ENCODE assay signal across 8 mouse cellular contexts in the genomic region with DNA sequence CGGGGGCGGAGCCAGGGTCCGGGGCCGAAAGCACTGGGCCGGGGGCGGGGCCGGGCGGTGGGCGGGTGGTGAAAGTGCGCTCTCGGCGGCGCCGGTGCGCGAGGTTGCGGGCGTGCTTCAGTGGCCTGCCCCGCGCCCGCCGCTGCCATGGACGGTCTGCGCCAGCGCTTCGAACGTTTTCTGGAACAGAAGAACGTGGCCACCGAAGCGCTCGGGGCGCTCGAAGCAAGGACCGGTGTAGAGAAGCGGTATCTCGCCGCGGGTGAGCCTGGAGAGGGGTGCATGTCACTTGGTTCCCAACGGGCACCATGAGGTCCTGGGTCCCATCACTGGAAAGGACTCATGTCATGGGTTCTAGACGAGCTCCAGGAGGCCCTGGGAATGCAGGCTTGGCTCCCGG. TPM values are rescaled to one million over a fixed set of nuclear protein-coding genes. Genes with fewer than 3 reads are reported as not detected.
DNase-seq lines count a peak whose midpoint lies in the region; ATAC-seq and TF ChIP-seq lines count a peak whose summit lies in the region.

No protein-coding gene starts in this region.

- H3K27me3 ChIP-seq in embryonic facial prominence, embryonic 15.5 days, result 0 out of 2 replicates have a peak, but pooled peaks cover 3% of the 10 kb centered on the region
- no peaks in the 10 kb centered on the region for H3K27me3 ChIP-seq in intestine, embryonic 16.5 days (replicated peaks; ENCODE audit: control insufficient read depth, insufficient read depth, low read length)
- H3K27me3 ChIP-seq in neural tube, embryonic 14.5 days (ENCODE audit: control insufficient read depth, insufficient read depth, low read length), result no peaks in the 10 kb centered on the region; the same call in 1 of the 2 replicates

- peak overlapping the region; percentile 93 for H3K4me2 ChIP-seq in embryonic facial prominence, embryonic 15.5 days (replicated peaks)
- peak overlapping the region; percentile 91 for H3K4me2 ChIP-seq in intestine, embryonic 16.5 days (ENCODE audit: low read depth, low read length)
- H3K4me2 ChIP-seq in neural tube, embryonic 14.5 days (ENCODE audit: low read depth, low read length), result peak overlapping the region; percentile 85

- peaks cover 4% of the 10 kb centered on the region for H3K4me1 ChIP-seq in lung, adult 2 months (ENCODE audit: control insufficient read depth, insufficient read depth, low read length)
- H3K4me1 ChIP-seq in embryonic facial prominence, embryonic 15.5 days, result peaks cover 33% of the 10 kb centered on the region
- H3K4me1 ChIP-seq in intestine, embryonic 16.5 days (ENCODE audit: control insufficient read depth, insufficient read depth, low read length), result peaks cover 17% of the 10 kb centered on the region; the same call in 1 of the 2 replicates
- peaks cover 11% of the 10 kb centered on the region; the same call in 1 of the 2 replicates for H3K4me1 ChIP-seq in neural tube, embryonic 14.5 days (ENCODE audit: control insufficient read depth, insufficient read depth, low read length)

- no peaks in the 10 kb centered on the region for H3K9me3 ChIP-seq in embryonic facial prominence, embryonic 15.5 days (replicated peaks)
- no peaks in the 10 kb centered on the region for H3K9me3 ChIP-seq in intestine, embryonic 16.5 days (ENCODE audit: control insufficient read depth, low read length)
- no peaks in the 10 kb centered on the region for H3K9me3 ChIP-seq in neural tube, embryonic 14.5 days (ENCODE audit: control insufficient read depth, low read length)

- WGBS in lung, adult 2 months, result 3% methylated on average over 40 of the region's 41 CpGs
- 2% methylated on average over 41 of the region's 41 CpGs for WGBS in embryonic facial prominence, embryonic 15.5 days
- WGBS in intestine, embryonic 16.5 days, result 1% methylated on average over 39 of the region's 41 CpGs
- WGBS in neural tube, embryonic 14.5 days, result 2% methylated on average over 33 of the region's 41 CpGs

- peak overlapping the region; percentile 58 for H3K4me3 ChIP-seq in lung, adult 2 months (replicated peaks; ENCODE audit: extremely low read depth, low read depth, low read length)
- H3K4me3 ChIP-seq in embryonic facial prominence, embryonic 15.5 days (replicated peaks), result peak overlapping the region; percentile 48
- peak overlapping the region; percentile 65 for H3K4me3 ChIP-seq in intestine, embryonic 16.5 days (ENCODE audit: low read length)
- peak overlapping the region; percentile 40 for H3K4me3 ChIP-seq in neural tube, embryonic 14.5 days (ENCODE audit: low read depth, low read length)

- H3K36me3 ChIP-seq in embryonic facial prominence, embryonic 15.5 days, result no peaks in the 10 kb centered on the region
- H3K36me3 ChIP-seq in intestine, embryonic 16.5 days (ENCODE audit: control insufficient read depth, insufficient read depth, low read length), result 0 out of 2 replicates have a peak, but pooled peaks cover 3% of the 10 kb centered on the region
- H3K36me3 ChIP-seq in neural tube, embryonic 14.5 days (ENCODE audit: control insufficient read depth, insufficient read depth, low read length), result no peaks in the 10 kb centered on the region

- TF ChIP-seq CTCF in lung, adult 2 months (IDR thresholded peaks at IDR 0.05; ENCODE audit: insufficient read depth, low read length), result no peak

- no peak overlapping the region for H3K27ac ChIP-seq in embryonic facial prominence, embryonic 15.5 days (replicated peaks)
- peak overlapping the region; percentile 83 for H3K27ac ChIP-seq in intestine, embryonic 16.5 days (ENCODE audit: low read length)
- no peak overlapping the region for H3K27ac ChIP-seq in neural tube, embryonic 14.5 days (ENCODE audit: low read depth, low read length)

- TF ChIP-seq POLR2A in lung, adult 2 months (IDR thresholded peaks at IDR 0.05; ENCODE audit: borderline replicate concordance, extremely low read depth, low read depth, low read length), result no peak

- DNase-seq in lung, adult 2 months, result no peak
- no peak for DNase-seq in lung, adult 18-20 months
- no peak for DNase-seq in right cerebral cortex, postnatal 36 days (ENCODE audit: low spot score in 2 of 2)
- DNase-seq in spleen, postnatal 14 days (ENCODE audit: low spot score in 2 of 2), result no peak
- DNase-seq in layer of hippocampus, adult 8-10 months (ENCODE audit: low spot score in 2 of 2), result no peak

- peak overlapping the region; percentile 26; the same call in 1 of the 2 replicates for H3K9ac ChIP-seq in embryonic facial prominence, embryonic 15.5 days
- H3K9ac ChIP-seq in intestine, embryonic 16.5 days (ENCODE audit: low read depth, low read length), result peak overlapping the region; percentile 74
- H3K9ac ChIP-seq in neural tube, embryonic 14.5 days (replicated peaks; ENCODE audit: low read depth, low read length), result peak overlapping the region; percentile 60

- ATAC-seq in embryonic facial prominence, embryonic 15.5 days (ENCODE audit: insufficient number of reproducible peaks, low FRiP score, low TSS enrichment, low read depth), result 0 out of 2 replicates have a peak, but pooled peaks have one; percentile 2
- 0 out of 2 replicates have a peak, but pooled peaks have one; percentile 0 for ATAC-seq in intestine, embryonic 16.5 days
- ATAC-seq in neural tube, embryonic 14.5 days (ENCODE audit: low read depth), result no peak; the same call in 1 of the 2 replicates

RNA-seq across cellular contexts. Expression of gene Reep6, which starts 0.3 kb away (rescaled TPM):
- 23.7 and 26.8 TPM in 2 replicates for polyA plus RNA-seq in lung, adult 2 months (2012; rRNA removed)
- 10.7 and 13.7 TPM in 2 replicates for polyA plus RNA-seq in embryonic facial prominence, embryonic 15.5 days (2015; fragmentation: Nextera tagmentation; extraction: Ambion mirVana)
- polyA plus RNA-seq in intestine, embryonic 16.5 days (2015; fragmentation: Nextera tagmentation; extraction: Ambion mirVana), result 255 and 314 TPM in 2 replicates
- 3.9 and 5.4 TPM in 2 replicates for polyA plus RNA-seq in neural tube, embryonic 14.5 days (2014; fragmentation: Nextera tagmentation; extraction: Ambion mirVana)
- total RNA-seq in layer of hippocampus, adult 8-10 months (2022), result 10 to 100 TPM in 2 of 4 experiments, 1 to 10 TPM in 2; 9.2 to 12.3 (median 10.2) TPM

RNA-seq across cellular contexts. Expression of gene Pcsk4, which starts 0.8 kb away (rescaled TPM):
- polyA plus RNA-seq in lung, adult 2 months (2012; rRNA removed), result 9.8 and 10.4 TPM in 2 replicates
- 4.2 and 5.2 TPM in 2 replicates for polyA plus RNA-seq in embryonic facial prominence, embryonic 15.5 days (2015; fragmentation: Nextera tagmentation; extraction: Ambion mirVana)
- 10.8 and 12.9 TPM in 2 replicates for polyA plus RNA-seq in intestine, embryonic 16.5 days (2015; fragmentation: Nextera tagmentation; extraction: Ambion mirVana)
- 4.9 and 5.1 TPM in 2 replicates for polyA plus RNA-seq in neural tube, embryonic 14.5 days (2014; fragmentation: Nextera tagmentation; extraction: Ambion mirVana)
- 1 to 10 TPM; 3.3 to 6.4 (median 4.1) TPM for total RNA-seq in layer of hippocampus, adult 8-10 months (2022)

RNA-seq across cellular contexts. Expression of gene 2310011J03Rik, which starts 9.7 kb away (rescaled TPM):
- polyA plus RNA-seq in lung, adult 2 months (2012; rRNA removed), result 58.4 and 62.4 TPM in 2 replicates
- polyA plus RNA-seq in embryonic facial prominence, embryonic 15.5 days (2015; fragmentation: Nextera tagmentation; extraction: Ambion mirVana), result 50.8 and 52.7 TPM in 2 replicates
- polyA plus RNA-seq in intestine, embryonic 16.5 days (2015; fragmentation: Nextera tagmentation; extraction: Ambion mirVana), result 60.4 and 64.3 TPM in 2 replicates
- polyA plus RNA-seq in neural tube, embryonic 14.5 days (2014; fragmentation: Nextera tagmentation; extraction: Ambion mirVana), result 21.3 and 23.8 TPM in 2 replicates
- total RNA-seq in layer of hippocampus, adult 8-10 months (2022), result 10 to 100 TPM; 20.4 to 27.1 (median 23.3) TPM

RNA-seq across cellular contexts. Expression of gene Adamtsl5, which starts 18.1 kb away (rescaled TPM):
- 87.6 and 89.2 TPM in 2 replicates for polyA plus RNA-seq in lung, adult 2 months (2012; rRNA removed)
- 11.5 and 11.6 TPM in 2 replicates for polyA plus RNA-seq in embryonic facial prominence, embryonic 15.5 days (2015; fragmentation: Nextera tagmentation; extraction: Ambion mirVana)
- 28.2 and 37.2 TPM in 2 replicates for polyA plus RNA-seq in intestine, embryonic 16.5 days (2015; fragmentation: Nextera tagmentation; extraction: Ambion mirVana)
- polyA plus RNA-seq in neural tube, embryonic 14.5 days (2014; fragmentation: Nextera tagmentation; extraction: Ambion mirVana), result 0.09 and 2.5 TPM in 2 replicates
- 1 to 10 TPM; 5.8 to 7.4 (median 6.7) TPM for total RNA-seq in layer of hippocampus, adult 8-10 months (2022)

RNA-seq across cellular contexts. Expression of gene Plk5, which starts 26.2 kb away (rescaled TPM):
- 5.5 and 6.0 TPM in 2 replicates for polyA plus RNA-seq in lung, adult 2 months (2012; rRNA removed)
- polyA plus RNA-seq in embryonic facial prominence, embryonic 15.5 days (2015; fragmentation: Nextera tagmentation; extraction: Ambion mirVana), result 2.0 and 2.2 TPM in 2 replicates
- 0.39 and 0.64 TPM in 2 replicates for polyA plus RNA-seq in intestine, embryonic 16.5 days (2015; fragmentation: Nextera tagmentation; extraction: Ambion mirVana)
- 2.4 and 3.4 TPM in 2 replicates for polyA plus RNA-seq in neural tube, embryonic 14.5 days (2014; fragmentation: Nextera tagmentation; extraction: Ambion mirVana)
- 10 to 100 TPM; 18.0 to 36.4 (median 30.4) TPM for total RNA-seq in layer of hippocampus, adult 8-10 months (2022)
